Mouse (Mus musculus) heart, embryonic 16.5 days (tissue): Measurements from ENCODE around the gene Sh3bp5l. TPM values are rescaled to one million over a fixed set of nuclear protein-coding genes. Genes with fewer than 3 reads are reported as not detected.

Experiments
- ATAC-seq: fragments of 200-750 bp; cut with Nextera tagmentation; replicated peaks from 2 replicates; pipeline ENCODE4 v1.8.0; 2017; ENCODE audit warnings: moderate number of reproducible peaks; ENCODE audit not compliant: insufficient read depth, low FRiP score; ENCODE audit errors: extremely low read depth
- H3K27ac ChIP-seq: fragments of 300-500 bp; sonication (generic); 2 replicates; pipeline ENCODE4 v1.5.1; 2014; ENCODE audit warnings: mild to moderate bottlenecking, low read length, control low read depth, moderate library complexity
- H3K27me3 ChIP-seq: fragments of 300-500 bp; sonication (generic); 2 replicates; pipeline ENCODE4 v1.6.1; 2014; ENCODE audit warnings: low read length, mixed read lengths; ENCODE audit not compliant: control insufficient read depth, insufficient read depth
- H3K36me3 ChIP-seq: fragments of 300-500 bp; sonication (generic); 2 replicates; pipeline ENCODE4 v1.6.1; 2014; ENCODE audit not compliant: control insufficient read depth, insufficient read depth
- H3K4me1 ChIP-seq: fragments of 300-500 bp; sonication (generic); 2 replicates; pipeline ENCODE4 v1.6.1; 2014; ENCODE audit warnings: low read length, mixed read lengths; ENCODE audit not compliant: control insufficient read depth, insufficient read depth
- H3K4me2 ChIP-seq: fragments of 300-500 bp; sonication (generic); 2 replicates; pipeline ENCODE4 v1.6.1; 2014; ENCODE audit warnings: low read depth, mild to moderate bottlenecking, control low read depth, low read length
- H3K4me3 ChIP-seq: fragments of 300-500 bp; sonication (generic); 2 replicates; pipeline ENCODE4 v1.5.1; 2014; ENCODE audit warnings: mild to moderate bottlenecking, control low read depth, low read length
- H3K9ac ChIP-seq: fragments of 300-500 bp; sonication (generic); 2 replicates; pipeline ENCODE4 v1.6.1; 2014; ENCODE audit warnings: low read length, control low read depth
- H3K9me3 ChIP-seq: fragments of 300-500 bp; sonication (generic); replicated peaks from 2 replicates; pipeline ENCODE4 v1.6.1; 2016; ENCODE audit warnings: low read length; ENCODE audit not compliant: control insufficient read depth
- WGBS: fragments of 180-500 bp; shearing (Covaris S2); extraction: QIAGEN DNeasy Blood & Tissue Kit; methylation state at CpG from one replicate; pipeline ENCODE4 v1.1.7; 2014; 5-methylcytosine and 5-hydroxymethylcytosine counted together
- polyA plus RNA-seq: library from polyadenylated mRNA; unstranded; fragments of >200 nt; fragmentation: Nextera tagmentation; extraction: Ambion mirVana; gene quantifications from 2 replicates; pipeline ENCODE4 v1.2.1, GENCODE M21; 2015

Gene Sh3bp5l
- polyA plus RNA-seq, 1 experiment from 2014 or later: 32.5 TPM

GRCm38 (mm10) chr11:58331149-58331495 is 598 bp downstream of the Sh3bp5l start:
- Histone ChIP-seq H3K9me3 (peaks cover 4% of the 10 kb centered on the region), H3K4me1 (peaks cover 38% of the 10 kb centered on the region), H3K27me3 (no peaks in the 10 kb centered on the region), H3K4me3 (peak overlapping the region; percentile 65), H3K4me2 (peak overlapping the region; percentile 77), H3K9ac (peak overlapping the region; percentile 83), H3K36me3 (peaks cover 18% of the 10 kb centered on the region), H3K27ac (peak overlapping the region; percentile 77)
- 11% methylated on average over 10 of the region's 10 CpGs for WGBS
- ATAC-seq: no peak

GRCm38 (mm10) chr11:58331546-58331945 is 1.0 kb downstream of the Sh3bp5l start:
- peak overlapping the region; percentile 83 for H3K9ac ChIP-seq
- H3K4me1 ChIP-seq: peaks cover 38% of the 10 kb centered on the region
- WGBS: 88% methylated on average over 6 of the region's 6 CpGs
- no peak overlapping the region for H3K27ac ChIP-seq
- H3K27me3 ChIP-seq: no peaks in the 10 kb centered on the region
- peak overlapping the region; percentile 77 for H3K4me2 ChIP-seq
- H3K36me3 ChIP-seq: peaks cover 18% of the 10 kb centered on the region
- H3K9me3 ChIP-seq: peaks cover 4% of the 10 kb centered on the region
- ATAC-seq: no peak
- H3K4me3 ChIP-seq: peak overlapping the region; percentile 65

- H3K36me3 ChIP-seq: peaks cover 24% of the 10 kb centered on the region
- no peak overlapping the region for H3K9ac ChIP-seq
- no peak overlapping the region for H3K4me2 ChIP-seq
- no peak overlapping the region for H3K4me3 ChIP-seq
- H3K9me3 ChIP-seq: no peaks in the 10 kb centered on the region
- WGBS: 26% methylated on average over 3 of the region's 3 CpGs
- peak overlapping the region; percentile 48; the same call in 1 of the 2 replicates for H3K27ac ChIP-seq
- H3K4me1 ChIP-seq: peaks cover 30% of the 10 kb centered on the region
- no peaks in the 10 kb centered on the region for H3K27me3 ChIP-seq
- ATAC-seq: no peak; the same call in 1 of the 2 replicates
Measured at GRCm38 (mm10) chr11:58334746-58335145, 4.2 kb downstream of the Sh3bp5l start.

- ATAC-seq: peak; percentile 32; the same call in 1 of the 2 replicates
- Histone ChIP-seq H3K27me3 (no peaks in the 10 kb centered on the region), H3K4me3 (no peak overlapping the region), H3K4me1 (0 out of 2 replicates have a peak, but pooled peaks cover 2% of the 10 kb centered on the region), H3K9me3 (no peaks in the 10 kb centered on the region), H3K27ac (no peak overlapping the region), H3K4me2 (no peak overlapping the region), H3K9ac (no peak overlapping the region), H3K36me3 (peaks cover 18% of the 10 kb centered on the region)
- WGBS: 57% methylated on average over 4 of the region's 4 CpGs
Measured at GRCm38 (mm10) chr11:58346745-58347144, 16.2 kb downstream of the Sh3bp5l start.

GRCm38 (mm10) chr11:58350628-58351027 is 20.1 kb downstream of the Sh3bp5l start:
- Histone ChIP-seq H3K9me3 (no peaks in the 10 kb centered on the region), H3K4me3 (no peak overlapping the region), H3K27ac (no peak overlapping the region), H3K9ac (no peak overlapping the region), H3K4me1 (peaks cover 2% of the 10 kb centered on the region; the same call in 1 of the 2 replicates), H3K27me3 (no peaks in the 10 kb centered on the region), H3K4me2 (no peak overlapping the region), H3K36me3 (peaks cover 12% of the 10 kb centered on the region)
- WGBS: 73% methylated on average over 4 of the region's 4 CpGs
- no peak for ATAC-seq

GRCm38 (mm10) chr11:58351179-58351578 is 20.7 kb downstream of the Sh3bp5l start:
- Histone ChIP-seq H3K27ac (no peak overlapping the region), H3K4me1 (peaks cover 2% of the 10 kb centered on the region; the same call in 1 of the 2 replicates), H3K4me2 (no peak overlapping the region), H3K36me3 (peaks cover 7% of the 10 kb centered on the region), H3K27me3 (no peaks in the 10 kb centered on the region), H3K4me3 (no peak overlapping the region), H3K9ac (no peak overlapping the region), H3K9me3 (no peaks in the 10 kb centered on the region)
- 82% methylated on average over 5 of the region's 5 CpGs for WGBS
- no peak for ATAC-seq

GRCm38 (mm10) chr11:58352681-58353548 is 22.4 kb downstream of the Sh3bp5l start:
- H3K4me1 ChIP-seq: no peaks in the 10 kb centered on the region; the same call in 1 of the 2 replicates
- H3K27me3 ChIP-seq: no peaks in the 10 kb centered on the region
- H3K9me3 ChIP-seq: no peaks in the 10 kb centered on the region
- H3K36me3 ChIP-seq: no peaks in the 10 kb centered on the region
- H3K9ac ChIP-seq: no peak overlapping the region
- no peak overlapping the region for H3K27ac ChIP-seq
- H3K4me2 ChIP-seq: no peak overlapping the region
- ATAC-seq: no peak
- no peak overlapping the region for H3K4me3 ChIP-seq
- 20% methylated on average over 7 of the region's 7 CpGs for WGBS

- Histone ChIP-seq H3K4me3 (no peak overlapping the region), H3K27me3 (no peaks in the 10 kb centered on the region), H3K9me3 (no peaks in the 10 kb centered on the region), H3K4me1 (no peaks in the 10 kb centered on the region; the same call in 1 of the 2 replicates), H3K27ac (no peak overlapping the region), H3K36me3 (no peaks in the 10 kb centered on the region), H3K9ac (no peak overlapping the region), H3K4me2 (no peak overlapping the region)
- ATAC-seq: no peak
- WGBS: 60% methylated on average over 3 of the region's 3 CpGs
Measured at GRCm38 (mm10) chr11:58353709-58354108, 23.2 kb downstream of the Sh3bp5l start.

GRCm38 (mm10) chr11:58354476-58354875 is 24.0 kb downstream of the Sh3bp5l start:
- ATAC-seq: no peak
- Histone ChIP-seq H3K27me3 (no peaks in the 10 kb centered on the region), H3K36me3 (no peaks in the 10 kb centered on the region), H3K9me3 (no peaks in the 10 kb centered on the region), H3K4me3 (no peak overlapping the region), H3K27ac (no peak overlapping the region), H3K9ac (no peak overlapping the region), H3K4me1 (no peaks in the 10 kb centered on the region; the same call in 1 of the 2 replicates), H3K4me2 (no peak overlapping the region)
- 47% methylated on average over 10 of the region's 10 CpGs for WGBS
